Comparison of ENCODE assay signal across 12 mouse cellular contexts in the genomic region with DNA sequence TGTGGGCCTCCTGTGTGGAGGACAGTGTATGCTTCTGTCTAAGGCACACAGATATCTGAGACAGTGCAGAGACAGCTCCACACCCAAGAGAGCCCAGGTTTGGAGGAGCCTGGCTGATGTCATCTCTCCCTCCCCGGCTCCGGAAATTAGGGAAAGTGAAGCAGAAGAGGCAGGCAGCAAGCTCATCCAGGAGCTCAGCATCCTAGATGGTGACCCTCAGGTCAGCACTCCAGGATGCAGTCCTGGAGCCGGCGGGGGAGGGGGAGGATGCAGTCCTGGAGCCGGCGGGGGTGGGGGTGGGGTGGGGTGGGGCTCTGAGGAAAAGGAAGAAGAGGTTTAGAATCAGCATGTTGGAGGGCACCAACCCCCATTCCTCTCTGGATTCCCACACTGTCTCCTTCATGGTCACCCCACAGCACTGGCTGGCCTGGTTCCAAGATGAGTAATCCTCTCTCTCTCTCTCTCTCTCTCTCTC. TPM values are rescaled to one million over a fixed set of nuclear protein-coding genes. Genes with fewer than 3 reads are reported as not detected.
DNase-seq lines count a peak whose midpoint lies in the region; ATAC-seq and TF ChIP-seq lines count a peak whose summit lies in the region.
"Had no signal": no experiment of that assay in that cellular context is flagged by ENCODE, and none has a peak within 500 bp of the region (broad histone marks: within the 10 kb centered on the region; RNA-seq: fewer than 3 reads in every experiment).

No protein-coding gene starts in this region.

- H3K4me1 ChIP-seq in hindbrain, postnatal 0 days (ENCODE audit: insufficient read depth, low read length) = no peaks in the 10 kb centered on the region; the same call in 1 of the 2 replicates
- H3K4me1 ChIP-seq in hindbrain, embryonic 11.5 days (replicated peaks; ENCODE audit: control insufficient read depth, insufficient read depth, low read length) = peaks cover 4% of the 10 kb centered on the region; the same call in 1 of the 2 replicates
- H3K4me1 ChIP-seq in embryonic facial prominence, embryonic 11.5 days (ENCODE audit: control insufficient read depth, insufficient read depth, low read length) = no peaks in the 10 kb centered on the region

- H3K4me2 ChIP-seq in hindbrain, postnatal 0 days (ENCODE audit: low read depth, low read length) = no peak overlapping the region
- no peak overlapping the region for H3K4me2 ChIP-seq in hindbrain, embryonic 11.5 days (replicated peaks; ENCODE audit: low read depth, low read length)
- no peak overlapping the region for H3K4me2 ChIP-seq in embryonic facial prominence, embryonic 11.5 days (ENCODE audit: low read depth, low read length)
- H3K4me2 ChIP-seq: embryonic facial prominence, embryonic 15.5 days; neural tube, embryonic 12.5 days had no signal

- H3K27ac ChIP-seq in hindbrain, postnatal 0 days = no peak overlapping the region
- H3K27ac ChIP-seq in hindbrain, embryonic 11.5 days (ENCODE audit: low read depth, low read length) = no peak overlapping the region
- H3K27ac ChIP-seq in embryonic facial prominence, embryonic 11.5 days (replicated peaks; ENCODE audit: low read depth, low read length) = no peak overlapping the region
- H3K27ac ChIP-seq: embryonic facial prominence, embryonic 15.5 days; macrophage; neural tube, embryonic 12.5 days had no signal

- 19% methylated on average over 4 of the region's 6 CpGs for WGBS in hindbrain, postnatal 0 days
- 20% methylated on average over 6 of the region's 6 CpGs for WGBS in hindbrain, embryonic 11.5 days
- WGBS in embryonic facial prominence, embryonic 11.5 days = 15% methylated on average over 4 of the region's 6 CpGs

- DNase-seq in hindbrain, postnatal 0 days (ENCODE audit: low spot score) = peak; percentile 26
- no peak for DNase-seq in hindbrain, embryonic 11.5 days (ENCODE audit: low spot score)
- DNase-seq in retina, postnatal 1 day = peak; percentile 60
- DNase-seq in retina, embryonic 14.5 days (ENCODE audit: low spot score) = no peak
- DNase-seq in embryonic facial prominence, embryonic 11.5 days (ENCODE audit: low spot score) = peak; percentile 35
- no peak for DNase-seq in urinary bladder, postnatal 25 days (ENCODE audit: low spot score)
- no peak for DNase-seq in spleen, postnatal 36 days (ENCODE audit: low spot score in 2 of 2)
- DNase-seq: gastrocnemius, postnatal 10 days had no signal

- no peaks in the 10 kb centered on the region for H3K27me3 ChIP-seq in hindbrain, postnatal 0 days (ENCODE audit: insufficient read depth, low read length)
- H3K27me3 ChIP-seq in hindbrain, embryonic 11.5 days (ENCODE audit: control insufficient read depth, insufficient read depth, low read length) = no peaks in the 10 kb centered on the region
- H3K27me3 ChIP-seq in embryonic facial prominence, embryonic 11.5 days (ENCODE audit: control insufficient read depth, insufficient read depth, low read length) = no peaks in the 10 kb centered on the region
- H3K27me3 ChIP-seq: embryonic facial prominence, embryonic 15.5 days; neural tube, embryonic 12.5 days had no signal

- no peak overlapping the region for H3K4me3 ChIP-seq in hindbrain, postnatal 0 days (ENCODE audit: low read length)
- H3K4me3 ChIP-seq in hindbrain, embryonic 11.5 days (ENCODE audit: low read depth, low read length) = no peak overlapping the region
- H3K4me3 ChIP-seq in embryonic facial prominence, embryonic 11.5 days (ENCODE audit: low read depth, low read length) = no peak overlapping the region
- H3K4me3 ChIP-seq: embryonic facial prominence, embryonic 15.5 days; neural tube, embryonic 12.5 days had no signal

- 0 out of 2 replicates have a peak, but pooled peaks have one; percentile 38 for ATAC-seq in hindbrain, postnatal 0 days
- ATAC-seq in hindbrain, embryonic 11.5 days (ENCODE audit: low FRiP score) = no peak
- 0 out of 2 replicates have a peak, but pooled peaks have one; percentile 66 for ATAC-seq in embryonic facial prominence, embryonic 11.5 days (replicated peaks; ENCODE audit: insufficient number of reproducible peaks, low FRiP score, low TSS enrichment, low read depth)

- TF ChIP-seq CTCF in hindbrain, postnatal 0 days (IDR thresholded peaks at IDR 0.05; ENCODE audit: low read depth) = no peak

- no peaks in the 10 kb centered on the region for H3K36me3 ChIP-seq in hindbrain, postnatal 0 days (ENCODE audit: insufficient read depth, low read length)
- no peaks in the 10 kb centered on the region for H3K36me3 ChIP-seq in hindbrain, embryonic 11.5 days (ENCODE audit: control insufficient read depth, insufficient read depth, low read length)
- H3K36me3 ChIP-seq in embryonic facial prominence, embryonic 11.5 days (replicated peaks; ENCODE audit: control insufficient read depth, insufficient read depth, low read depth, low read length) = no peaks in the 10 kb centered on the region
- H3K36me3 ChIP-seq: embryonic facial prominence, embryonic 15.5 days; G1E; neural tube, embryonic 12.5 days had no signal

- H3K9ac ChIP-seq in hindbrain, postnatal 0 days (replicated peaks; ENCODE audit: low read length) = no peak overlapping the region
- no peak overlapping the region for H3K9ac ChIP-seq in hindbrain, embryonic 11.5 days (ENCODE audit: low read depth, low read length)
- no peak overlapping the region for H3K9ac ChIP-seq in embryonic facial prominence, embryonic 11.5 days (replicated peaks; ENCODE audit: low read length)
- H3K9ac ChIP-seq: embryonic facial prominence, embryonic 15.5 days; neural tube, embryonic 12.5 days had no signal

- H3K9me3 ChIP-seq in hindbrain, postnatal 0 days (ENCODE audit: low read length) = no peaks in the 10 kb centered on the region
- no peaks in the 10 kb centered on the region for H3K9me3 ChIP-seq in hindbrain, embryonic 11.5 days (ENCODE audit: control insufficient read depth, low read length)
- H3K9me3 ChIP-seq in embryonic facial prominence, embryonic 11.5 days (replicated peaks; ENCODE audit: control insufficient read depth, low read length) = no peaks in the 10 kb centered on the region
- H3K9me3 ChIP-seq: embryonic facial prominence, embryonic 15.5 days; G1E; neural tube, embryonic 12.5 days had no signal

RNA-seq across cellular contexts. Expression of a gene that starts 37.8 kb away (rescaled TPM):
- total RNA-seq in hindbrain, postnatal 0 days (2014; rRNA removed) = 23.5 and 26.2 TPM in 2 replicates
- 11.1 and 12.3 TPM in 2 replicates for polyA plus RNA-seq in hindbrain, postnatal 0 days (2015; fragmentation: Nextera tagmentation; extraction: Ambion mirVana)
- polyA plus RNA-seq in hindbrain, embryonic 11.5 days (2014; fragmentation: Nextera tagmentation; extraction: Ambion mirVana) = 61.0 and 71.4 TPM in 2 replicates
- polyA plus RNA-seq in embryonic facial prominence, embryonic 11.5 days (2014; fragmentation: Nextera tagmentation; extraction: Ambion mirVana) = 21.6 and 26.2 TPM in 2 replicates

Comparison
In these comparisons a context has a peak if more than half of its experiments do, and no peak if none do; other contexts are left out.
1. DNase-seq: peak in hindbrain, postnatal 0 days (single experiment), retina, postnatal 1 day (single experiment) and embryonic facial prominence, embryonic 11.5 days (single experiment); none in hindbrain, embryonic 11.5 days (single experiment), retina, embryonic 14.5 days (single experiment), urinary bladder, postnatal 25 days (single experiment) and spleen, postnatal 36 days (0 of 2).